Mouse (Mus musculus) lung, postnatal 36 days (tissue): ENCODE results near the gene Srp14.

Experiments
- DNase-seq: peaks from one replicate; pipeline ENCODE4 v3.0.0; 2022; ENCODE audit warnings: mixed read lengths

Gene Srp14

DNA sequence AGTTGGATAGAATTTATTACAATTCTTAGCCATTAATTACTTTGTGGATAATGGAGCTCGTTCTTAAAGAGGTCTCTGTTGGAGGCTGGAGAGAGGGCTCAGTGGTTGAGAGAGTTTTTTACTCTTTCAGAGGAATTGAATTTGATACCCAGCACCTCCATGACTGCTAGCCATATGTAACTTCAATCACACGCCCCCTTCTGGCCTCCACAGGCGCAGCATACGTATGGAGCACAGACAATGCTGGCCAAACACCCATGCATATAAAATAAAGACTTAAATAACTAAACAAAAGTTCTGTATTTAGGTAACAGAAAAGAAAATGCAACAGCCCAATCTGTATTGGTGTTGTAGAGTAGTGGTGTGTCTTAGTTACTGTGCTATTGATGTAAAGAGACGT, 47.9 kb downstream of the Srp14 start:
- DNase-seq = peak; percentile 72

DNA sequence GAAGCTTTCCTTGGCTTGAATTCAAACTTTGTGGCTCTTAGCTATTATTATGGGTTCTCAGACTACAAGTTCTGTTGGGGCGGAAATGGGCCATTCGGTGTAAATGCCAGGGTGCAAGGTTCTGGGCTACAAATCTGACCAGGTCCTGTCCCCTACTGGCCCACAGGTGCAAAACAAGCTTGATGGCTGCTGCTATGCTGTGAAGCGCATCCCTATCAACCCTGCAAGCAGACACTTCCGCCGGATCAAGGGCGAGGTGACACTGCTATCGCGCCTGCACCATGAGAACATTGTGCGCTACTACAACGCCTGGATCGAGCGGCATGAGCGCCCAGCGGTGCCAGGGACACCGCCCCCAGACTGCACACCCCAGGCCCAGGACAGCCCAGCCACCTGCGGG, 48.9 kb downstream of the Srp14 start:
- no peak for DNase-seq

DNA sequence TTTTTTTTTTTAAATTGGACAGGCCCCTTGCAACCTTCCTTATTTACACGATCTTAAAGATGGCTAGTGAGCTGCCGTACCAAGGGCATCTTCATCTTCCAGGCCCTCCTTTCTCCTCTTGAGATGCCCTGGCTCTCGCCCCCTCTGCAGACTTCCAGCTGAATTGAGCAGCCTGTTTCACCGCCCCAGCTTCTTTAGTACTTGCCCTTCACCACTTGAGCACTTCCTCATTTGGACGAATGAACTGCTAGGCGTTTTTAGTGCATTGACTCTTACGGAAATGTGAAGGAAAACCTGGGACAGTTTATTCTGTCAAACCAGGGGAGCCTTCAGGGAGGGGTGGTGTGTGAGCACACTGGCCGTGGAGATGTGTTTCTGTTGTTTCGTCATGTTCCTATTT, 50.2 kb downstream of the Srp14 start:
- DNase-seq = no peak

DNA sequence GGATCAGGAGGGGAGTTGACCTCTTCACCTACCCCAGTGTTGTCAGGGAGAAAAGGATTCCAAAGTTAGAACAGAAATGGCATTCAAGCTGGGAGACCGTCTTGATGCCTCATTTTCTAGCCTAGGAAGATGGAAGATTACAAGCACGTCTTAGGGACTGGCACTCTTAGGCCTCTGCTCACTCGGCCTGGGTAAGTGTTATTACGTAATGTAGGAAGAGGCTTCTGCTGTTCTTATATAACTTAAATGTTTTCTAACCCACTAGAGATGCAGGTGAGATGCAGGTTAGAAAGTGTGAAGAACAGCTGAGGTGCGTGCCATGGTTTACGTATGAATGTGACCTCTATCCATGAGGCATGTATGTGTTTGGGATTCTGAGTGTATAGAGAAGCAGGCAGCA, 51.2 kb downstream of the Srp14 start:
- DNase-seq = peak; percentile 61
